Mouse (Mus musculus): ENCODE results near the gene Bcat2. TPM values are rescaled to one million over a fixed set of nuclear protein-coding genes. Genes with fewer than 3 reads are reported as not detected.

Gene Bcat2
- total RNA-seq, 2 experiments from 2014 or later, result 38.9 to 69.1 TPM

GRCm38 (mm10) chr7:45574472-45575379 lies 4.8 kb downstream of the Bcat2 start:
- no peak for ATAC-seq (replicated peaks; ENCODE audit: poor library complexity, severe bottlenecking)

GRCm38 (mm10) chr7:45585923-45586322 lies 16.0 kb downstream of the Bcat2 start:
- ATAC-seq (replicated peaks; ENCODE audit: poor library complexity, severe bottlenecking), result no peak

GRCm38 (mm10) chr7:45587631-45588592 lies 18.0 kb downstream of the Bcat2 start:
- ATAC-seq (replicated peaks; ENCODE audit: poor library complexity, severe bottlenecking), result no peak

GRCm38 (mm10) chr7:45589173-45589572 lies 19.2 kb downstream of the Bcat2 start:
- peak; percentile 86 for ATAC-seq (replicated peaks; ENCODE audit: poor library complexity, severe bottlenecking)

GRCm38 (mm10) chr7:45589898-45590297 lies 19.9 kb downstream of the Bcat2 start:
- ATAC-seq (replicated peaks; ENCODE audit: poor library complexity, severe bottlenecking), result no peak

GRCm38 (mm10) chr7:45590874-45591273 lies 20.9 kb downstream of the Bcat2 start:
- no peak for ATAC-seq (replicated peaks; ENCODE audit: poor library complexity, severe bottlenecking)

GRCm38 (mm10) chr7:45591880-45592279 lies 21.9 kb downstream of the Bcat2 start:
- ATAC-seq (replicated peaks; ENCODE audit: poor library complexity, severe bottlenecking), result peak; percentile 13

GRCm38 (mm10) chr7:45593118-45593815 lies 23.3 kb downstream of the Bcat2 start:
- peak; percentile 55 for ATAC-seq (replicated peaks; ENCODE audit: poor library complexity, severe bottlenecking)

GRCm38 (mm10) chr7:45595176-45595575 lies 25.2 kb downstream of the Bcat2 start:
- no peak for ATAC-seq (replicated peaks; ENCODE audit: poor library complexity, severe bottlenecking)

- no peak for ATAC-seq (replicated peaks; ENCODE audit: poor library complexity, severe bottlenecking)
Observed at GRCm38 (mm10) chr7:45596107-45596506, 26.2 kb downstream of the Bcat2 start.

GRCm38 (mm10) chr7:45597013-45597412 lies 27.1 kb downstream of the Bcat2 start:
- ATAC-seq (replicated peaks; ENCODE audit: poor library complexity, severe bottlenecking), result no peak

GRCm38 (mm10) chr7:45597527-45597926 lies 27.6 kb downstream of the Bcat2 start:
- ATAC-seq (replicated peaks; ENCODE audit: poor library complexity, severe bottlenecking), result no peak

GRCm38 (mm10) chr7:45598960-45599879 lies 29.3 kb downstream of the Bcat2 start:
- ATAC-seq (replicated peaks; ENCODE audit: poor library complexity, severe bottlenecking), result no peak

GRCm38 (mm10) chr7:45605704-45606289 lies 35.8 kb downstream of the Bcat2 start:
- ATAC-seq (replicated peaks; ENCODE audit: poor library complexity, severe bottlenecking), result no peak

- no peak for ATAC-seq (replicated peaks; ENCODE audit: poor library complexity, severe bottlenecking)
Observed at GRCm38 (mm10) chr7:45609511-45609910, 39.6 kb downstream of the Bcat2 start.

GRCm38 (mm10) chr7:45616277-45616676 lies 46.3 kb downstream of the Bcat2 start:
- ATAC-seq (replicated peaks; ENCODE audit: poor library complexity, severe bottlenecking), result no peak; the same call in 1 of the 2 replicates

- 0 out of 2 replicates have a peak, but pooled peaks have one; percentile 11 for ATAC-seq (replicated peaks; ENCODE audit: poor library complexity, severe bottlenecking)
Observed at GRCm38 (mm10) chr7:45617042-45617695, 47.2 kb downstream of the Bcat2 start, which contains the start of gene Fut1. Fut1 (plus strand) TSS chr7:45617289.

- ATAC-seq (replicated peaks; ENCODE audit: poor library complexity, severe bottlenecking), result no peak
Observed at GRCm38 (mm10) chr7:45618316-45618715, 48.4 kb downstream of the Bcat2 start.

Measured in granulocyte monocyte progenitor cell, adult 5-6 weeks (primary cell).